Mouse (Mus musculus) limb, embryonic 13.5 days (tissue): ENCODE measurements around the gene Tpst2. TPM values are rescaled to one million over a fixed set of nuclear protein-coding genes. Genes with fewer than 3 reads are reported as not detected.

ENCODE experiments used
- ATAC-seq: fragments of 200-750 bp; cut with Nextera tagmentation; 2 replicates; pipeline ENCODE4 v1.8.0; 2017; ENCODE audit warnings: low read depth, moderate number of reproducible peaks, moderate TSS enrichment; ENCODE audit not compliant: low FRiP score
- H3K27ac ChIP-seq: fragments of 300-500 bp; sonication (generic); 2 replicates; pipeline ENCODE4 v1.5.1; 2015; ENCODE audit warnings: inconsistent platforms, mild to moderate bottlenecking, moderate library complexity
- H3K27me3 ChIP-seq: fragments of 300-500 bp; sonication (generic); 2 replicates; pipeline ENCODE4 v1.6.1; 2015; ENCODE audit warnings: mild to moderate bottlenecking, inconsistent platforms
- H3K36me3 ChIP-seq: fragments of 300-500 bp; sonication (generic); 2 replicates; pipeline ENCODE4 v1.6.1; 2015; ENCODE audit warnings: inconsistent platforms, mild to moderate bottlenecking, moderate library complexity
- H3K4me1 ChIP-seq: fragments of 300-500 bp; sonication (generic); 2 replicates; pipeline ENCODE4 v1.6.1; 2015; ENCODE audit warnings: inconsistent platforms
- H3K4me2 ChIP-seq: fragments of 300-500 bp; sonication (generic); replicated peaks from 2 replicates; pipeline ENCODE4 v1.6.1; 2015; ENCODE audit warnings: inconsistent platforms, mild to moderate bottlenecking, moderate library complexity
- H3K4me3 ChIP-seq: fragments of 300-500 bp; sonication (generic); 2 replicates; pipeline ENCODE4 v1.5.1; 2015; ENCODE audit warnings: moderate library complexity, mild to moderate bottlenecking, inconsistent platforms
- H3K9ac ChIP-seq: fragments of 300-500 bp; sonication (generic); 2 replicates; pipeline ENCODE4 v1.6.1; 2015; ENCODE audit warnings: mild to moderate bottlenecking, inconsistent platforms
- H3K9me3 ChIP-seq: fragments of 300-500 bp; sonication (generic); 2 replicates; pipeline ENCODE4 v1.6.1; 2016; ENCODE audit warnings: inconsistent platforms
- WGBS: fragments of 180-500 bp; shearing (Covaris S2); methylation state at CpG from one replicate; pipeline ENCODE4 v1.1.7; 2015; 5-methylcytosine and 5-hydroxymethylcytosine counted together
- polyA plus RNA-seq: library from polyadenylated mRNA; unstranded; fragments of >200 nt; fragmentation: Nextera tagmentation; extraction: Ambion mirVana; gene quantifications from 2 replicates; pipeline ENCODE4 v1.2.1, GENCODE M21; 2015

Gene Tpst2
- polyA plus RNA-seq = 42.3 and 42.5 TPM in 2 replicates

DNA sequence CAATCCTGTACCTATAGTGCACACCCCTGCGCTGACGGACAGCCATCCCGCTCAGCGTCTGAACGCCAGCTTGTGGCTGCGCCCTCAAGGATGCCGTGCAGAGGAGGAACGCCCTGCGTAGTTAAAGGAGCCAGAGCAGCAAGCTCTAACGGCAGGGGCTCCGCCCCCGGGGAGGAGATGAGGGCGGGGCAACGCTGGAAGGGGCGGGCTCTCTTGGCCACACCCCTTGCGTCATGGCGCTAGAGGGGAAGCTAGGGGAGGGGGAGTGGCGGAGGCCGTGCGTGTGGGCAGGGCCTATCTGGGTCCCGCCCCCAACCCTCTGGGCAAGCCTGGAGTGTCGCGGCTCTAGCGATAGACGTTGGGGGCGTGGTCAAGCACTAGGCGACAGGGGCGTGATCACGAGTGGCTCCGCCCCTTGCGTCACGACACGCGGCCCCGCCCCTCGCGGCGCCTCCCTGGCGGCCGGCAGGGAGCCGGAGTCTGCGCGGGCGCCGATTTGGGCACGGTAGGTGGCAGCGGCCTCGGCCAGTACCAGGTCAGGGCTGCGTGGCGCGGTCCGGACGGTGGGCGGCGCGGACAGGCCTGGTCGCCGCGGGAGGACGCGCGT lies at the start of gene Tpst2:
Gene Tpst2 (plus strand): TSS at position 425 of the 607 bp plus-strand sequence.
- Histone ChIP-seq H3K4me2 (peak within 1 kb of the TSS; percentile 86), H3K4me3 (peak within 1 kb of the TSS; percentile 73), H3K27me3 (peaks cover 4% of the 10 kb centered on the region; the same call in 1 of the 2 replicates), H3K9me3 (no peaks in the 10 kb centered on the region), H3K36me3 (no peaks in the 10 kb centered on the region), H3K9ac (peak within 1 kb of the TSS; percentile 84), H3K27ac (peak within 1 kb of the TSS; percentile 75), H3K4me1 (peaks cover 56% of the 10 kb centered on the region)
- WGBS = under 1% methylated on average over 55 of the region's 62 CpGs
- ATAC-seq = peak; percentile 94

- Histone ChIP-seq H3K4me3 (peak overlapping the region; percentile 54), H3K9ac (peak overlapping the region; percentile 69), H3K36me3 (peaks cover 6% of the 10 kb centered on the region), H3K9me3 (no peaks in the 10 kb centered on the region), H3K4me1 (peaks cover 38% of the 10 kb centered on the region), H3K4me2 (peak overlapping the region; percentile 86), H3K27ac (no peak overlapping the region), H3K27me3 (peaks cover 82% of the 10 kb centered on the region)
- WGBS = 2% methylated on average over 30 of the region's 30 CpGs
- ATAC-seq = peak; percentile 17; the same call in 1 of the 2 replicates
Observed at GRCm38 (mm10) chr5:112227354-112227753, 49.1 kb upstream of the Tpst2 start.

GRCm38 (mm10) chr5:112227898-112228239 lies 48.6 kb upstream of the Tpst2 start:
- ATAC-seq = no peak
- peaks cover 82% of the 10 kb centered on the region for H3K27me3 ChIP-seq
- 2% methylated on average over 13 of the region's 13 CpGs for WGBS
- H3K36me3 ChIP-seq = peaks cover under 1% of the 10 kb centered on the region
- peak overlapping the region; percentile 54 for H3K4me3 ChIP-seq
- peaks cover 38% of the 10 kb centered on the region for H3K4me1 ChIP-seq
- H3K9me3 ChIP-seq = no peaks in the 10 kb centered on the region
- peak overlapping the region; percentile 86 for H3K4me2 ChIP-seq
- peak overlapping the region; percentile 69 for H3K9ac ChIP-seq
- no peak overlapping the region for H3K27ac ChIP-seq

DNA sequence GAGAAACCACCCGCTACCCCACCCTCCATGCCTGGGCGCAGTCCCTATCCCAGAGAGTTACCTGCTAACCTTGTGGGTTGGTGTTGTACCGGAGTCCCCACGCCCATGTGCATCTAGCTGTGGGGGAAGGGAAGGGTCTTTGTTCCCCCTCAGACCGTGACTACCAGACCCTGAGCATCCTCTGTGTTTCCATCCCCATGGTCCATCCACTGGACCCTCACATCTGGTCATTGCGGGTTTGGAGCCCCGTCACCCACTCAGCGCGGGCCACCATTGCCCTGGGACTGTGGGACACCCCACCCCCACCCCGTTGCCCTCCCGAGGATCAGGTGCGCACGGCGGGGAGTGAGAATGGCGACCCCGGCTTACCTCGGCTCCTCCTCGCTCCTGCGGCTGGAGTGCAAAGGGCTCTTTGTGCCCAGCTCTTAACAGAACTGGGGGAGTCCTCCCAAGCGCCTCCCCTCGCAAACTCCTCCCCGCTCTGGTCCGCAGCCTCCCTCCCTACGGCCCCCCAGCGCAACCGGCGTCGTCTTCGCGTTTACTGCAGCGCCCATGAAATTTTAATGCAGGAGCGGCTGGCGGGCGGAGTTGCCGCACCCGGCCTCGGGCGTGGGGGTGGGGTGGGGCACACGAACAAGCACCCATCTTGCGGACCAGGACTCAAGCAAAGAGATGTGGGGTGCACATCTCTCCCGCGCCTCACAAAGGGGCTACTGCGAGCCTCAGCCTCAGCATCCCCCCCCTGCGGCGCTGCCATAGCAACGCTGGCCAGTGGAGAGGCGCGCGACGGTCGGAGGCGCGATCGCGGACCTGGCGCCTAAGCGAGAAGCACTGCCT lies 48.0 kb upstream of the Tpst2 start:
- no peak overlapping the region for H3K27ac ChIP-seq
- no peaks in the 10 kb centered on the region for H3K9me3 ChIP-seq
- H3K4me1 ChIP-seq = peaks cover 38% of the 10 kb centered on the region
- H3K4me3 ChIP-seq = peak overlapping the region; percentile 54
- H3K4me2 ChIP-seq = peak overlapping the region; percentile 86
- peak overlapping the region; percentile 69 for H3K9ac ChIP-seq
- WGBS = 1% methylated on average over 57 of the region's 57 CpGs
- peak; percentile 60 for ATAC-seq
- no peaks in the 10 kb centered on the region; the same call in 1 of the 2 replicates for H3K36me3 ChIP-seq
- peaks cover 82% of the 10 kb centered on the region for H3K27me3 ChIP-seq

GRCm38 (mm10) chr5:112235806-112236205 lies 40.7 kb upstream of the Tpst2 start:
- Histone ChIP-seq H3K4me1 (peaks cover 10% of the 10 kb centered on the region), H3K4me3 (no peak overlapping the region), H3K27me3 (peaks cover 58% of the 10 kb centered on the region), H3K27ac (no peak overlapping the region), H3K4me2 (no peak overlapping the region), H3K9ac (no peak overlapping the region), H3K36me3 (no peaks in the 10 kb centered on the region), H3K9me3 (no peaks in the 10 kb centered on the region)
- ATAC-seq = no peak
- 74% methylated on average over 5 of the region's 5 CpGs for WGBS

GRCm38 (mm10) chr5:112236631-112237030 lies 39.9 kb upstream of the Tpst2 start:
- Histone ChIP-seq H3K27me3 (peaks cover 49% of the 10 kb centered on the region), H3K9me3 (no peaks in the 10 kb centered on the region), H3K27ac (no peak overlapping the region), H3K9ac (no peak overlapping the region), H3K36me3 (no peaks in the 10 kb centered on the region), H3K4me3 (no peak overlapping the region), H3K4me2 (no peak overlapping the region), H3K4me1 (peaks cover 10% of the 10 kb centered on the region)
- no peak for ATAC-seq
- 79% methylated on average over 2 of the region's 2 CpGs for WGBS

DNA sequence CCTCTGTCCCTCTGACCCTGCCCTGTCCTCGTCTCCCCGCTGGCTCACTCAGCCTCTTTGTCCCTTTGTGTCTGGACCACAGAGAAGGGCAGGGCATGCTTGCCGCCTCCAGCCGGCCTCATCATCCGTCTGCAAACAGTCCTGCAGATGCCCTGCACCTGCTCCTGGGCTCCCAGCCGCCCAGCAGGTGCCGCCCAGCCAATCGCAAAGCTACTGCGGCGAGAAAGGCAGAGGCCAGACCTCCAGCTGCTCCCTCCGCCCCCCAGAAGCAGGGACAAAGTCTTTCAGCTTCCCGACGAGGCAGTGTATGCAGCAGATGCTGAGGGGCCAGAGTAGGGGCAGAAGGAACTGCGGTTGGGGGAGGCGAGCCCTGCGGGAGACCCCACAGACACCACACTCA lies 39.1 kb upstream of the Tpst2 start:
- no peak overlapping the region for H3K27ac ChIP-seq
- peaks cover 45% of the 10 kb centered on the region for H3K27me3 ChIP-seq
- no peaks in the 10 kb centered on the region for H3K36me3 ChIP-seq
- H3K9me3 ChIP-seq = no peaks in the 10 kb centered on the region
- peak overlapping the region; percentile 46; the same call in 1 of the 2 replicates for H3K9ac ChIP-seq
- no peak overlapping the region for H3K4me3 ChIP-seq
- peak; percentile 48 for ATAC-seq
- H3K4me2 ChIP-seq = peak overlapping the region; percentile 43
- peaks cover 10% of the 10 kb centered on the region for H3K4me1 ChIP-seq
- 2% methylated on average over 16 of the region's 16 CpGs for WGBS

DNA sequence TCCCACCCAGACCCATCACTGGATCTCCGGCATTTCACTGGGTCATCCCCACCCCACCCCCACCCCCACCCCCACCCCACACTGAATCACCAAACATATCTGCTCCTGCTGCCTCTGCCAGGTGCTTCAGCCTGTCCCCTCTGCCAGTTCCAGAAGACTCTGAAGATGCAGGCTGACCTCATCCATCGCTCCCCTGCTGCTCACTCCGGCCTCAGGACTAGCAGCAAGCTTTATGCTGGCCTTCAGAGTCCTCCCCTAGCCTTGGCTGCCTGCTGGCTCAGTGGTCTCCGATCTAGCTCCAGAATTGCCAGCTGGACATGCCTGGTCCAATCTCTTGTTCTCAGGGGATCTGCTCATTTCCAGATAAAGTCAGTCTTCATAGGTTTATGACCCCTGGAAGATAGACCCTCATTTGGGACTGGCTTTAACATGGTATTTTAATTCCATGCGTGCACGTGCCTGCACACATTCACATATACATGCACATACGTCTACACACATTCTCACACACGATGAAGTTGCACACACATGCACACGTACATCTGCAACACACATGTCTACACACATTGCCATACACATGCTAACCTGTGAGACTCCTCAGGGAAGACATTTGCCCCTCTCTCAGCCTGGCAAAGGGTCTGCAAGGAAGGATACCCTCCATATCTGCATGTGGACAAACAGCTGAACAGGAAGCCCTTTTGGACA lies 38.5 kb upstream of the Tpst2 start:
- Histone ChIP-seq H3K4me2 (peak overlapping the region; percentile 43; the same call in 1 of the 2 replicates), H3K9ac (no peak overlapping the region), H3K36me3 (no peaks in the 10 kb centered on the region), H3K27me3 (peaks cover 45% of the 10 kb centered on the region), H3K4me1 (peaks cover 10% of the 10 kb centered on the region), H3K9me3 (no peaks in the 10 kb centered on the region), H3K27ac (no peak overlapping the region), H3K4me3 (no peak overlapping the region)
- WGBS = 57% methylated on average over 9 of the region's 9 CpGs
- no peak for ATAC-seq

DNA sequence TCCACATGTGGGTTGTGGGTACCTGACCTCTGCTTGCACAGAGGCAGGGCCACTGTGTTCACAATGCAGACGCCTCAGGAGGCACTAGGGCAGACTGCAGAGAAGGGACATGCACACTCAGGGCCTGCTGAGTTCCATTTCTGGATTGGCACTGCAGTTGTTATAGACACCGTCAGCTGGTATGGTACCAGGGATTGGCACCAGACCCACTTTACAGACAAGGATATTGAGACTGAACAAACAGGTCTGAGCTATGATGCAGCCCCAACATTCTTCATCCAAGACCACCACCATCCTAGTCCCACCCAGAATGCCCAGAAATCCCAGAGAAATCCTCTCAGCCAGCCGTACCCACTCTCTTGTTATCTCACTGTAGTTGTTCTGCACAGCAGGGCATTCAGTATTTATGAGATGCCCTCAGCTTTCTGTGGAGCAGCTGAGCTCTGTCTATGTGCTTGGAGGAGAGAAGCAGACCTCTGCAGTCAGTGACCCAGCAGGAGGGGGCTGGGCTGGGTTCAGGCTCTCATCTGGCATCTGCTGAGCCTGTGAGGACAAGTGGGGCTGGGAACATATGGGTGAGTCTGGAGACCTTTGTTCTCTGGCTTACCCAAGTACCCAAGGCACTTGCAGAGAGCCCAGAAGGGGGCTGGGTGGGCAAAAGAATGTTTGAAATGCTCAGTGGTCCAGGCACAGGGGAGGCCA lies 37.6 kb upstream of the Tpst2 start:
- Histone ChIP-seq H3K4me2 (no peak overlapping the region), H3K36me3 (no peaks in the 10 kb centered on the region), H3K27me3 (peaks cover 45% of the 10 kb centered on the region), H3K9ac (no peak overlapping the region), H3K4me3 (no peak overlapping the region), H3K9me3 (no peaks in the 10 kb centered on the region), H3K4me1 (peaks cover 10% of the 10 kb centered on the region), H3K27ac (no peak overlapping the region)
- 71% methylated on average over 3 of the region's 3 CpGs for WGBS
- no peak for ATAC-seq

DNA sequence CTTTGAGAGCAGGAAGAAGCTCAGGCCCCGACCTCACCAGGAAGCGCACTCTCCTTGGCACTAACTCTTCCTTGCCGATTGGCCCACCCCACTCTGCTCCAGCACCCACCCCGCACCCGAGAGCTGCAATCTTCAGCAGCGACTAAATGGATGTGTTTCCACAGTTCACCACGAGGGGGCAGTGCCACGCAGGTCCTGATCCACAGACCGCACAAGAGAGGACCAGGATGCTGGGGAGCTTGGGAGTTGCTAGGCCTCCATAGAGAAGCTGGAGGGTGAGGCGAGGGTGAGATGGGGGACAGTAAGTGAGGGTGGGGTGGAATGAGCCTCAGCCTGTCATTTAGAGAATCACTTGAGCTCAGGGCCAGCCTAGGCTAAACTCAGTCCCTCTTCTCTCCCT lies 35.7 kb upstream of the Tpst2 start:
- Histone ChIP-seq H3K4me1 (peaks cover 18% of the 10 kb centered on the region), H3K4me3 (no peak overlapping the region)
- 4% methylated on average over 10 of the region's 10 CpGs for WGBS

GRCm38 (mm10) chr5:112241849-112242248 lies 34.6 kb upstream of the Tpst2 start:
- H3K4me3 ChIP-seq = no peak overlapping the region
- H3K27ac ChIP-seq = no peak overlapping the region
- H3K27me3 ChIP-seq = peaks cover 49% of the 10 kb centered on the region
- H3K9ac ChIP-seq = no peak overlapping the region
- H3K4me2 ChIP-seq = no peak overlapping the region
- no peaks in the 10 kb centered on the region for H3K36me3 ChIP-seq
- WGBS = 81% methylated on average over 2 of the region's 2 CpGs
- H3K4me1 ChIP-seq = peaks cover 18% of the 10 kb centered on the region
- ATAC-seq = no peak
- no peaks in the 10 kb centered on the region for H3K9me3 ChIP-seq

More for the DNA sequence above, 35.7 kb upstream of the Tpst2 start:
- Histone ChIP-seq H3K4me2 (peak overlapping the region; percentile 45), H3K27me3 (peaks cover 51% of the 10 kb centered on the region), H3K9ac (no peak overlapping the region), H3K9me3 (no peaks in the 10 kb centered on the region), H3K36me3 (no peaks in the 10 kb centered on the region), H3K27ac (no peak overlapping the region)
- ATAC-seq = peak; percentile 42; the same call in 1 of the 2 replicates
